Mouse (Mus musculus) forebrain, embryonic 14.5 days (tissue): ENCODE results near the gene Slc44a5. TPM values are rescaled to one million over a fixed set of nuclear protein-coding genes. Genes with fewer than 3 reads are reported as not detected.
"Not testable (repeated sequence)": the region's sequence is repeated elsewhere in the genome, so short reads cannot be mapped to it uniquely, and the experiment has no call there.

Experiments used
- ATAC-seq: fragments of 200-750 bp; cut with Nextera tagmentation; 2 replicates; pipeline ENCODE4 v1.8.0; 2017; ENCODE audit warnings: mild to moderate bottlenecking, moderate library complexity
- DNase-seq: peaks from one replicate; pipeline ENCODE4 v3.0.0-alpha.2; 2015; ENCODE audit warnings: low spot score
- H3K27ac ChIP-seq: fragments of 300-500 bp; sonication (generic); 2 replicates; pipeline ENCODE4 v1.5.1; 2014; ENCODE audit warnings: low read depth, mild to moderate bottlenecking, control low read depth, low read length, moderate library complexity
- H3K27me3 ChIP-seq: fragments of 300-500 bp; sonication (generic); replicated peaks from 2 replicates; pipeline ENCODE4 v1.6.1; 2014; ENCODE audit warnings: low read length, control low read depth, mixed read lengths; ENCODE audit not compliant: control insufficient read depth, insufficient read depth
- H3K36me3 ChIP-seq: fragments of 300-500 bp; sonication (generic); 2 replicates; pipeline ENCODE4 v1.6.1; 2014; ENCODE audit warnings: low read length, control low read depth; ENCODE audit not compliant: control insufficient read depth, insufficient read depth
- H3K4me1 ChIP-seq: fragments of 300-500 bp; sonication (generic); 2 replicates; pipeline ENCODE4 v1.6.1; 2014; ENCODE audit warnings: antibody characterized with exemption, low read length, control low read depth; ENCODE audit not compliant: control insufficient read depth, insufficient read depth
- H3K4me2 ChIP-seq: fragments of 300-500 bp; sonication (generic); 2 replicates; pipeline ENCODE4 v1.6.1; 2014; ENCODE audit warnings: mild to moderate bottlenecking, control low read depth, low read length
- H3K4me3 ChIP-seq: fragments of 300-500 bp; sonication (generic); 2 replicates; pipeline ENCODE4 v1.5.1; 2014; ENCODE audit warnings: low read depth, low read length, control low read depth
- H3K9ac ChIP-seq: fragments of 300-500 bp; sonication (generic); 2 replicates; pipeline ENCODE4 v1.6.1; 2014; ENCODE audit warnings: mild to moderate bottlenecking, low read length, control low read depth, moderate library complexity
- H3K9me3 ChIP-seq: fragments of 300-500 bp; sonication (generic); replicated peaks from 2 replicates; pipeline ENCODE4 v1.6.1; 2016; ENCODE audit warnings: low read length, control low read depth, mixed read lengths; ENCODE audit not compliant: control insufficient read depth
- WGBS: fragments of 180-500 bp; shearing (Covaris S2); extraction: QIAGEN DNeasy Blood & Tissue Kit; methylation state at CpG from one replicate; pipeline ENCODE4 v1.1.7; 2014; 5-methylcytosine and 5-hydroxymethylcytosine counted together
- polyA plus RNA-seq: library from polyadenylated mRNA; unstranded; fragments of >200 nt; fragmentation: Nextera tagmentation; extraction: Ambion mirVana; gene quantifications from 2 replicates; pipeline ENCODE4 v1.2.1, GENCODE M21; 2014

Slc44a5 gene
- polyA plus RNA-seq, 1 experiment from 2014 or later = 10.5 TPM

GRCm38 (mm10) chr3:154222141-154222591 is 248.9 kb downstream of the Slc44a5 start:
- no peaks in the 10 kb centered on the region for H3K9me3 ChIP-seq
- WGBS = 13% methylated on average over 8 of the region's 8 CpGs
- H3K9ac ChIP-seq = peak overlapping the region; percentile 35
- peak overlapping the region; percentile 26; the same call in 1 of the 2 replicates for H3K4me2 ChIP-seq
- ATAC-seq (peak; percentile 79), DNase-seq (peak; percentile 84)
- H3K27ac ChIP-seq = peak overlapping the region; percentile 70; the same call in 1 of the 2 replicates
- H3K27me3 ChIP-seq = no peaks in the 10 kb centered on the region
- no peak overlapping the region for H3K4me3 ChIP-seq
- H3K4me1 ChIP-seq = peaks cover 16% of the 10 kb centered on the region
- no peaks in the 10 kb centered on the region for H3K36me3 ChIP-seq

GRCm38 (mm10) chr3:154222688-154223087 is 249.5 kb downstream of the Slc44a5 start:
- Histone ChIP-seq H3K36me3 (no peaks in the 10 kb centered on the region), H3K27me3 (no peaks in the 10 kb centered on the region), H3K27ac (peak overlapping the region; percentile 70; the same call in 1 of the 2 replicates), H3K9me3 (no peaks in the 10 kb centered on the region), H3K4me1 (peaks cover 16% of the 10 kb centered on the region), H3K9ac (0 out of 2 replicates have a peak overlapping the region, but pooled peaks have one; percentile 35), H3K4me2 (peak overlapping the region; percentile 26; the same call in 1 of the 2 replicates), H3K4me3 (no peak overlapping the region)
- 32% methylated on average over 4 of the region's 4 CpGs for WGBS
- ATAC-seq (peak; percentile 46), DNase-seq (no peak)

- H3K9ac ChIP-seq = no peak overlapping the region
- H3K4me1 ChIP-seq = peaks cover 16% of the 10 kb centered on the region
- no peaks in the 10 kb centered on the region for H3K36me3 ChIP-seq
- peak; percentile 65; the same call in 1 of the 2 replicates for ATAC-seq
- H3K4me3 ChIP-seq = no peak overlapping the region
- peak; percentile 88 for DNase-seq
- no peaks in the 10 kb centered on the region for H3K9me3 ChIP-seq
- no peak overlapping the region for H3K27ac ChIP-seq
- H3K4me2 ChIP-seq = no peak overlapping the region
- WGBS = 51% methylated on average over 10 of the region's 10 CpGs
- H3K27me3 ChIP-seq = no peaks in the 10 kb centered on the region
Measured at GRCm38 (mm10) chr3:154226100-154226752, 253.0 kb downstream of the Slc44a5 start.

- Histone ChIP-seq H3K4me3 (no peak overlapping the region), H3K36me3 (no peaks in the 10 kb centered on the region), H3K9ac (no peak overlapping the region), H3K4me1 (no peaks in the 10 kb centered on the region), H3K4me2 (no peak overlapping the region), H3K9me3 (peaks cover 3% of the 10 kb centered on the region; the same call in 1 of the 2 replicates), H3K27me3 (no peaks in the 10 kb centered on the region), H3K27ac (no peak overlapping the region)
- WGBS = 85% methylated on average over 1 of the region's 1 CpGs
- ATAC-seq (no peak), DNase-seq (no peak)
Measured at GRCm38 (mm10) chr3:154244932-154245331, 271.7 kb downstream of the Slc44a5 start.

GRCm38 (mm10) chr3:154251486-154251885 is 278.2 kb downstream of the Slc44a5 start:
- DNase-seq (no peak), ATAC-seq (no peak)
- H3K9me3 ChIP-seq = peaks cover under 1% of the 10 kb centered on the region; the same call in 1 of the 2 replicates
- no peak overlapping the region for H3K4me3 ChIP-seq
- no peak overlapping the region for H3K4me2 ChIP-seq
- no peak overlapping the region for H3K9ac ChIP-seq
- H3K27me3 ChIP-seq = no peaks in the 10 kb centered on the region
- no peaks in the 10 kb centered on the region for H3K36me3 ChIP-seq
- WGBS = 86% methylated on average over 2 of the region's 2 CpGs
- H3K27ac ChIP-seq = no peak overlapping the region
- H3K4me1 ChIP-seq = no peaks in the 10 kb centered on the region

GRCm38 (mm10) chr3:154252219-154252618 is 279.0 kb downstream of the Slc44a5 start:
- Histone ChIP-seq H3K27me3 (no peaks in the 10 kb centered on the region), H3K27ac (no peak overlapping the region), H3K4me1 (no peaks in the 10 kb centered on the region), H3K4me2 (no peak overlapping the region), H3K9ac (no peak overlapping the region), H3K36me3 (no peaks in the 10 kb centered on the region), H3K4me3 (no peak overlapping the region), H3K9me3 (no peaks in the 10 kb centered on the region)
- 87% methylated on average over 10 of the region's 10 CpGs for WGBS
- ATAC-seq = no peak
- DNase-seq = no peak

- H3K4me3 ChIP-seq, H3K4me2 ChIP-seq, H3K9me3 ChIP-seq, H3K27ac ChIP-seq, H3K4me1 ChIP-seq, H3K36me3 ChIP-seq, ATAC-seq, DNase-seq, H3K27me3 ChIP-seq, H3K9ac ChIP-seq: not testable (repeated sequence)
- WGBS = 92% methylated on average over 2 of the region's 2 CpGs
Measured at GRCm38 (mm10) chr3:154254187-154254586, 281.0 kb downstream of the Slc44a5 start.

GRCm38 (mm10) chr3:154257312-154257711 is 284.1 kb downstream of the Slc44a5 start:
- no peak overlapping the region for H3K4me2 ChIP-seq
- H3K9ac ChIP-seq = no peak overlapping the region
- no peaks in the 10 kb centered on the region for H3K27me3 ChIP-seq
- DNase-seq = no peak
- H3K27ac ChIP-seq = no peak overlapping the region
- H3K4me3 ChIP-seq = no peak overlapping the region
- no peak for ATAC-seq
- H3K9me3 ChIP-seq = no peaks in the 10 kb centered on the region
- no peaks in the 10 kb centered on the region for H3K36me3 ChIP-seq
- H3K4me1 ChIP-seq = no peaks in the 10 kb centered on the region

- Histone ChIP-seq H3K4me3 (no peak overlapping the region), H3K27ac (no peak overlapping the region), H3K4me1 (peaks cover 3% of the 10 kb centered on the region; the same call in 1 of the 2 replicates), H3K27me3 (no peaks in the 10 kb centered on the region), H3K9ac (no peak overlapping the region), H3K4me2 (no peak overlapping the region), H3K36me3 (no peaks in the 10 kb centered on the region), H3K9me3 (no peaks in the 10 kb centered on the region)
- no peak for DNase-seq
- WGBS = 81% methylated on average over 9 of the region's 9 CpGs
- no peak for ATAC-seq
Measured at GRCm38 (mm10) chr3:154268313-154268712, 295.1 kb downstream of the Slc44a5 start.
